Mouse (Mus musculus) gastrocnemius, adult 8-10 months (tissue): ENCODE measurements around the gene Atp1a2. TPM values are rescaled to one million over a fixed set of nuclear protein-coding genes. Genes with fewer than 3 reads are reported as not detected.

Experiments
- DNase-seq, 2 experiments: peaks; one replicate each; pipeline ENCODE4 v3.0.0; 2022; ENCODE audit warnings: low spot score in 2 of 2
- total RNA-seq, 4 experiments: library from RNA; stranded (reverse); gene quantifications; 2 replicates each; pipeline ENCODE4 v1.2.4; 2022

Gene Atp1a2
- total RNA-seq, 4 experiments from 2014 or later = 819 to 944 (median 894) TPM

DNA sequence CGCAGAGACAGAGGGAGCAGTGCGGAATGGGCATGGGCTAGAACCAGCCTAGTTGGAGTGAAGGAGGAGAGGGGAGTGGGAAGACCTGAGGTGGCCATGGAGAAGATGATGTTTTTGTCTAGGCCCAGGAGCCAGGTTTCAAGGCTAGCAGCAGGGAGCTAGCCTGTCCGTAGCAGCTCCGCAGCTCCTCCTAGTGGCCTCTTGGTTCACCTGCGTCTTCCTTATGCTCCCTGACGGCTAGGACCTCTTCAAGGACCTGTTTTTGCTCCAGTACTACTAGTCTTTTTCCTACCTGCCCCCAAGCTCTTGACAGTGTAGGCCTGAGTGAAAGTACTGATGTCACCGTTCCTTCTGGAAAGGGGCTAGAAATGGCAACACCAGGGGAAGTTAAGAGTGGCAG lies 26.9 kb upstream of the Atp1a2 start:
- peak in 1 of 2 experiments; percentile 62 for DNase-seq

DNA sequence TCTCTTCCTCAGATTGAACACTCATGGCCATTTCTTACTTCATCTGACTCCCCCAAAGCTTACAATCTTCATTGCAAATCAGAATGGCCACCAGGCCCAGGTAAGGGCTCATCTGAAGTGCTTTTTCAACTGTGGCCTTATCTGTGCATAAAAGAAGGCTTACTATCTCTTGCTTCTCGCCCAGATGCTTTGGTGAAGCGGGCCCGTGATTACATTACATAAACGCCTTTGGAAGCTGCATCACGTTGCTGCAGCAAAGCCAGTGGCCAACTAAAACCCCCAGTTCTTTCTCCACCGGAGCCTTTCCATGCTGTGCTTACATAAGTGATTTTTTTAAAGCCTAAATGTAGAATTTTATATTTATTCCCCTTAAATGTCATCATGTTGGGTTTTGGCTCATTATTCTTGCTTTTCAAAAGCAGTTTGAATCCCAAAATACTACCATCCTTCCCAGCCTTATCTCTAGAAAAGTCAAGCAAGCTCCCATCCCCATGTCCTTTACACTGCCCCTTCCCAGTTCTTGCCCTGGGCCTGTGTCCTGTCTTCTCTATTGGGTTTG lies 26.0 kb upstream of the Atp1a2 start:
- DNase-seq = no peak

- no peak for DNase-seq
These were observed 25.4 kb upstream of the Atp1a2 start for GRCm38 (mm10) chr1:172323298-172323697.

- no peak for DNase-seq
These were observed 24.9 kb upstream of the Atp1a2 start for GRCm38 (mm10) chr1:172322725-172323124.

- no peak for DNase-seq
These were observed 22.1 kb upstream of the Atp1a2 start for GRCm38 (mm10) chr1:172319921-172320411.

DNA sequence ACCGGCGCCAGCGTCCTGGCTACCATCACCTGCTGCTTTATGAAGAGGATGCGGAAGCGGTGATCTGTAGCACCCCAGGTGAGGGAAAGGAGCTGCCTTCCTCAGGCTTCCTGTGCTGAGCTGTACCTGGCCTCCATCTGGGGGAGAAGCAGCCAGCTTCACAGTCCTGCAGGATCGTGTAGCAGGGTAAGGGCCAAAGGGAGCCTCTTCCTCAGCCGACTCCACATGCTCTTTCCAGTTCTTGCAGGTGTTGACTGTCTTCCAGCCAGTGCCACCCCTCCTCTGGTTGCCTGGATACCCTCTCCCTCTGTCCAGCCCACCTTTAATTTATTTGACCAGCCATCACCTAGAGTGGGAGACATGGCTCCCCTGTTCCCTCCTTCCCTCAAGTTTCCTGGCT lies 21.5 kb upstream of the Atp1a2 start:
- DNase-seq = no peak

- DNase-seq = no peak
These were observed 20.7 kb upstream of the Atp1a2 start for GRCm38 (mm10) chr1:172318424-172319035.

DNA sequence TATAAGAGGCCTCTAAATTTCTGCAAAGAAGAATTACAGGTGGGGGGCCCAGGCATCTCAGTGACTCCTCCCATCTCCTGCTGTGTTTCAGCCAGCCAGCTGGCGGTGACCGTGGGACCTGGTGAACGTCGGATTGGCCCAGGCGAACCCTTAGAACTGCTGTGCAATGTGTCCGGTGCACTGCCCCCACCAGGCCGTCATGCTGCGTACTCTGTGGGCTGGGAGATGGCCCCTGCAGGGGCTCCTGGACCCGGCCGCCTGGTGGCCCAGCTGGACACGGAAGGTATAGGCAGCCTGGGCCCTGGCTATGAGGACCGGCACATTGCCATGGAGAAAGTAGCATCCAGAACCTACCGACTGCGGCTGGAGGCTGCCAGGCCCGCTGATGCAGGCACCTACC lies 20.1 kb upstream of the Atp1a2 start:
- DNase-seq = no peak

DNA sequence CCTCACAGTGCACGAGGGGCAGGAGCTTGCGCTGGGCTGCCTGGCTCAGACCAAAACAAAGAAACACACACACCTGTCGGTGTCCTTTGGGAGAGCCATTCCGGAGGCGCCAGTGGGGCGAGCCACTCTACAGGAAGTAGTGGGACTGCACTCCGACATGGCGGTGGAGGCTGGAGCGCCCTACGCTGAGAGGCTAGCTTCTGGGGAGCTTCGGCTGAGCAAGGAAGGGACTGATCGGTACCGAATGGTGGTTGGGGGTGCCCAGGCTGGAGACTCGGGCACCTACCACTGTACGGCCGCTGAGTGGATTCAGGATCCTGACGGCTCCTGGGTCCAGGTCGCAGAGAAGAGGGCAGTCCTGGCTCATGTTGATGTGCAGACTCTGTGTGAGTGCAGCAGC lies 19.6 kb upstream of the Atp1a2 start:
- DNase-seq = no peak

GRCm38 (mm10) chr1:172314911-172315310 lies 17.0 kb upstream of the Atp1a2 start:
- DNase-seq = no peak

- no peak for DNase-seq
These were observed 15.9 kb upstream of the Atp1a2 start for GRCm38 (mm10) chr1:172313613-172314411.

GRCm38 (mm10) chr1:172312768-172313561 lies 15.1 kb upstream of the Atp1a2 start:
- no peak for DNase-seq

DNA sequence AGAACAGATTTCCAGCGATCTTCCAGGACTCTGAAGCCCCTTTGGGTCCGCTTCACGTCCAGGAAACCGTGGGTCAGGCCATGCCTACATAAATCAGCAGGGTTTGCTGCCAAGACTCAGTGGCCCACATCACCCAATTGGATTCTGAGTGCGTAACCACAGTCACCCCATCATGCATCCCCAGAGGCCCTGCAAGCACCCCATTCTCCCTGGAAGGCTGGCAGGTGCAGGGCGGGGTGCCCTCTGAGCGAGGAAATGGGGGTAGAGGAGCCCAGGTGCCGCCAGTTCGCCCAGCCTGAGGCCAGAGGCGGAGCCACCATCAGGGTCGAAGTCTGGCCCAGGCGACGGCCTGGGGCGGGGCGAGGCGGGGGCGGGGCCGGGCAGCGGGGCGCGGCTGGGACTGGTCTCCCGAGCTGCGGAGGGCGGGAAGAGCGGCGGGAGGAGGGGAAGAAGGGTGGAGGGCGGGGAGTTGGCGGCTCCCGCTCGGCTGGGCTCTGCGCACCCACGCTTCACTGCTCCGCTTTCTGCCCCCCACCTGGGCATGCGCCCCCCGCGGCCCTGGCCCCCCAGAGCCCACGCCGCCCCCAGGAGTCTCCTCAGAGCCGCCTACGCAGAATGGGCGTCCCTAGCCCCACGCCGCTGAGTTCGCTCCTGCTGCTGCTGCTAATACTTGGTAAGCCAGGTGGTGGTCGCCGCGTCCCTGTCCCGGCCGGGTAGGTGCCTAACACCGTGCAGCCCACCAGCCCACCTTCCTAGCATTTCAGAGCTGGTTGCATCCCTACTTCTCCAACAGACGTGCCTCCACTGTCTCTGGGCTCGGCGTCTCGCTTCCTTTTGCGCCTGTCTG lies 14.3 kb upstream of the Atp1a2 start:
- peak; percentile 75 to 79 for DNase-seq

- no peak for DNase-seq
These were observed 13.5 kb upstream of the Atp1a2 start for GRCm38 (mm10) chr1:172311248-172311906.

- peak; percentile 85 to 88 for DNase-seq
These were observed 12.0 kb upstream of the Atp1a2 start for GRCm38 (mm10) chr1:172309699-172310398.

- no peak for DNase-seq
These were observed 10.5 kb upstream of the Atp1a2 start for GRCm38 (mm10) chr1:172308409-172308808.

DNA sequence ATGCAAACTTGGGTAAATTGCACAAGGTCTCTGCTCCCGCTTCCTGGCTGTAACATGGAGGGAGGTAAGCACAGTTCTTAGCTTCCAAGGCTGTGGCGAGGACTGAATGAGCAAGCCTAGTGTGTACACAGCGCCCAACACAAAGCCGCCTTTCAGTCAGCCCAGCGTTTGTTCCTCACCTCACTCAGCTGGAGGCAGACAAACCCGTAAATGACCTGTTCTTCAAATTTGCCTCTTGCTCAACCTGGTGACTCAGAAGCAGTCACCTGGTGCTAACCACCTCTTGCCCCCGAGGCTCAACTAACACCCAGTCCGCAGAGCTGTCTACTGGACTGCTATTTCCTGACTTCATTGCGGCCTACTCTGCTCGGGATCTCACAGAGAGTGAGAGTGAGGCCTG lies 10.1 kb upstream of the Atp1a2 start:
- no peak for DNase-seq

- no peak for DNase-seq
These were observed 9.0 kb upstream of the Atp1a2 start for GRCm38 (mm10) chr1:172306885-172307284.

GRCm38 (mm10) chr1:172306196-172306595 lies 8.3 kb upstream of the Atp1a2 start:
- no peak for DNase-seq

- no peak for DNase-seq
These were observed 7.8 kb upstream of the Atp1a2 start for GRCm38 (mm10) chr1:172305635-172306034.
